Mouse (Mus musculus): ENCODE results near the gene Klhl29. TPM values are rescaled to one million over a fixed set of nuclear protein-coding genes. Genes with fewer than 3 reads are reported as not detected.

The Klhl29 gene
- polyA plus RNA-seq, 1 experiment: 0.22 TPM

- no peak for TF ChIP-seq POLR2A (IDR thresholded peaks at IDR 0.05; ENCODE audit: borderline replicate concordance, control insufficient read depth, low read depth, low read length)
- no peak for TF ChIP-seq CTCF (IDR thresholded peaks at IDR 0.05; ENCODE audit: control insufficient read depth, insufficient read depth, low read length)
- Histone ChIP-seq H3K27ac (ENCODE audit: control insufficient read depth, insufficient read depth, low read depth, low read length, poor library complexity) (no peak overlapping the region), H3K4me1 (ENCODE audit: control insufficient read depth, insufficient read depth, low read length) (no peaks in the 10 kb centered on the region), H3K4me3 (replicated peaks; ENCODE audit: control insufficient read depth, low read depth, low read length) (no peak overlapping the region)
- WGBS: 76% methylated on average over 6 of the region's 6 CpGs
Measured at GRCm38 (mm10) chr12:5243867-5244266, 131.6 kb downstream of the Klhl29 start.

GRCm38 (mm10) chr12:5243449-5243848 lies 132.0 kb downstream of the Klhl29 start:
- Histone ChIP-seq H3K27ac (ENCODE audit: control insufficient read depth, insufficient read depth, low read depth, low read length, poor library complexity) (no peak overlapping the region), H3K4me1 (ENCODE audit: control insufficient read depth, insufficient read depth, low read length) (no peaks in the 10 kb centered on the region), H3K4me3 (replicated peaks; ENCODE audit: control insufficient read depth, low read depth, low read length) (no peak overlapping the region)
- WGBS: 68% methylated on average over 4 of the region's 4 CpGs
- TF ChIP-seq POLR2A (IDR thresholded peaks at IDR 0.05; ENCODE audit: borderline replicate concordance, control insufficient read depth, low read depth, low read length) (no peak), CTCF (IDR thresholded peaks at IDR 0.05; ENCODE audit: control insufficient read depth, insufficient read depth, low read length) (no peak)

- 76% methylated on average over 8 of the region's 8 CpGs for WGBS
- no peak overlapping the region for H3K4me3 ChIP-seq (replicated peaks; ENCODE audit: control insufficient read depth, low read depth, low read length)
- TF ChIP-seq POLR2A (IDR thresholded peaks at IDR 0.05; ENCODE audit: borderline replicate concordance, control insufficient read depth, low read depth, low read length) (no peak), CTCF (IDR thresholded peaks at IDR 0.05; ENCODE audit: control insufficient read depth, insufficient read depth, low read length) (no peak)
- no peaks in the 10 kb centered on the region for H3K4me1 ChIP-seq (ENCODE audit: control insufficient read depth, insufficient read depth, low read length)
- no peak overlapping the region for H3K27ac ChIP-seq (ENCODE audit: control insufficient read depth, insufficient read depth, low read depth, low read length, poor library complexity)
Measured at GRCm38 (mm10) chr12:5242551-5243330, 132.7 kb downstream of the Klhl29 start.

- WGBS: 72% methylated on average over 17 of the region's 17 CpGs
- Histone ChIP-seq H3K4me3 (replicated peaks; ENCODE audit: control insufficient read depth, low read depth, low read length) (no peak overlapping the region), H3K4me1 (ENCODE audit: control insufficient read depth, insufficient read depth, low read length) (no peaks in the 10 kb centered on the region), H3K27ac (ENCODE audit: control insufficient read depth, insufficient read depth, low read depth, low read length, poor library complexity) (no peak overlapping the region)
- TF ChIP-seq CTCF (IDR thresholded peaks at IDR 0.05; ENCODE audit: control insufficient read depth, insufficient read depth, low read length) (no peak), POLR2A (IDR thresholded peaks at IDR 0.05; ENCODE audit: borderline replicate concordance, control insufficient read depth, low read depth, low read length) (no peak)
Measured at GRCm38 (mm10) chr12:5239451-5240245, 135.8 kb downstream of the Klhl29 start.

GRCm38 (mm10) chr12:5237078-5237477 lies 138.4 kb downstream of the Klhl29 start:
- H3K27ac ChIP-seq (ENCODE audit: control insufficient read depth, insufficient read depth, low read depth, low read length, poor library complexity): no peak overlapping the region
- no peak for TF ChIP-seq CTCF (IDR thresholded peaks at IDR 0.05; ENCODE audit: control insufficient read depth, insufficient read depth, low read length)
- TF ChIP-seq POLR2A (IDR thresholded peaks at IDR 0.05; ENCODE audit: borderline replicate concordance, control insufficient read depth, low read depth, low read length): no peak
- H3K4me3 ChIP-seq (replicated peaks; ENCODE audit: control insufficient read depth, low read depth, low read length): no peak overlapping the region
- no peaks in the 10 kb centered on the region for H3K4me1 ChIP-seq (ENCODE audit: control insufficient read depth, insufficient read depth, low read length)
- WGBS: 53% methylated on average over 5 of the region's 5 CpGs

- WGBS: 83% methylated on average over 12 of the region's 12 CpGs
- Histone ChIP-seq H3K4me1 (ENCODE audit: control insufficient read depth, insufficient read depth, low read length) (no peaks in the 10 kb centered on the region), H3K27ac (ENCODE audit: control insufficient read depth, insufficient read depth, low read depth, low read length, poor library complexity) (no peak overlapping the region), H3K4me3 (replicated peaks; ENCODE audit: control insufficient read depth, low read depth, low read length) (no peak overlapping the region)
- TF ChIP-seq CTCF (IDR thresholded peaks at IDR 0.05; ENCODE audit: control insufficient read depth, insufficient read depth, low read length) (no peak), POLR2A (IDR thresholded peaks at IDR 0.05; ENCODE audit: borderline replicate concordance, control insufficient read depth, low read depth, low read length) (no peak)
Measured at GRCm38 (mm10) chr12:5235596-5235995, 139.9 kb downstream of the Klhl29 start.

GRCm38 (mm10) chr12:5230504-5230903 lies 145.0 kb downstream of the Klhl29 start:
- 80% methylated on average over 5 of the region's 5 CpGs for WGBS
- H3K4me1 ChIP-seq (ENCODE audit: control insufficient read depth, insufficient read depth, low read length): no peaks in the 10 kb centered on the region
- TF ChIP-seq CTCF (IDR thresholded peaks at IDR 0.05; ENCODE audit: control insufficient read depth, insufficient read depth, low read length) (no peak), POLR2A (IDR thresholded peaks at IDR 0.05; ENCODE audit: borderline replicate concordance, control insufficient read depth, low read depth, low read length) (no peak)
- H3K27ac ChIP-seq (ENCODE audit: control insufficient read depth, insufficient read depth, low read depth, low read length, poor library complexity): no peak overlapping the region
- H3K4me3 ChIP-seq (replicated peaks; ENCODE audit: control insufficient read depth, low read depth, low read length): no peak overlapping the region

Measured in bone marrow, adult 2 months (tissue).